Mouse (Mus musculus) ES-Bruce4 (cell line): Measurements from ENCODE around the gene Rundc1.

Source experiments
- CTCF ChIP-seq: IDR thresholded peaks from one replicate; pipeline ENCODE4 v1.8.1; 2011; ENCODE audit warnings: low read depth, low read length
- EP300 ChIP-seq: IDR thresholded peaks from 2 replicates; pipeline ENCODE4 v1.6.1; 2011; ENCODE audit warnings: low read depth, low read length; ENCODE audit not compliant: insufficient read depth

DNA sequence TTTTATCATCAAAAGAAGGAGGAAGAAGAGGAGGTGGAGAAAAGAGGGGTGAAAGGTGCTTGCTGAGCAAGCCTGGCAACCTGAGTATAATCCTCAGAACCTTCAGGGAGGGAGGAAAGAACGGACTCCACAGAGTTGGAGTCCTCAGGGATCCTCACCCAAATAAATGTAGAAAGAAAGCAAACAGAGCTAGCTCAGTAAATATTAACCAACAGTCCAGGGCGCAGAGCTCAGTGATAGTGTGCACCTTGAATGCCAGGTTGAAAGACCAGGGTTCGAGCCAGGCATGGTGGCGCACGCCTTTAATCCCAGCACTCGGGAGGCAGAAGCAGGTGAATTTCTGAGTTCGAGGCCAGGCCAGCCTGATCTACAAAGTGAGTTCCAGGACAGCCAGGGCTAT, 30.7 kb downstream of the Rundc1 start:
- TF ChIP-seq EP300 = no peak
- no peak for TF ChIP-seq CTCF
